Mouse (Mus musculus) heart, embryonic 15.5 days (tissue): Measurements from ENCODE around the gene Cntnap2. TPM values are rescaled to one million over a fixed set of nuclear protein-coding genes. Genes with fewer than 3 reads are reported as not detected.
A peak's percentile ranks its signal among the peaks of the same experiment; 100 is the strongest.

Source experiments
- ATAC-seq: fragments of 200-750 bp; cut with Nextera tagmentation; replicated peaks from 2 replicates; pipeline ENCODE4 v1.8.0; 2017; ENCODE audit warnings: low read depth, moderate TSS enrichment; ENCODE audit not compliant: insufficient number of reproducible peaks, insufficient read depth, low FRiP score
- H3K27ac ChIP-seq: fragments of 300-500 bp; sonication (generic); 2 replicates; pipeline ENCODE4 v1.5.1; 2015; ENCODE audit warnings: mild to moderate bottlenecking, inconsistent platforms
- H3K27me3 ChIP-seq: fragments of 300-500 bp; sonication (generic); 2 replicates; pipeline ENCODE4 v1.6.1; 2015; ENCODE audit warnings: inconsistent platforms
- H3K36me3 ChIP-seq: fragments of 300-500 bp; sonication (generic); 2 replicates; pipeline ENCODE4 v1.6.1; 2015; ENCODE audit warnings: mild to moderate bottlenecking, inconsistent platforms
- H3K4me1 ChIP-seq: fragments of 300-500 bp; sonication (generic); replicated peaks from 2 replicates; pipeline ENCODE4 v1.6.1; 2015; ENCODE audit warnings: inconsistent platforms
- H3K4me2 ChIP-seq: fragments of 300-500 bp; sonication (generic); 2 replicates; pipeline ENCODE4 v1.6.1; 2015; ENCODE audit warnings: inconsistent platforms, mild to moderate bottlenecking, moderate library complexity
- H3K4me3 ChIP-seq: fragments of 300-500 bp; sonication (generic); 2 replicates; pipeline ENCODE4 v1.5.1; 2015; ENCODE audit warnings: mild to moderate bottlenecking, inconsistent platforms
- H3K9ac ChIP-seq: fragments of 300-500 bp; sonication (generic); 2 replicates; pipeline ENCODE4 v1.6.1; 2015; ENCODE audit warnings: mild to moderate bottlenecking, inconsistent platforms
- H3K9me3 ChIP-seq: fragments of 300-500 bp; sonication (generic); replicated peaks from 2 replicates; pipeline ENCODE4 v1.6.1; 2016; ENCODE audit warnings: inconsistent platforms
- WGBS: fragments of 180-500 bp; shearing (Covaris S2); methylation state at CpG from one replicate; pipeline ENCODE4 v1.1.7; 2015; ENCODE audit warnings: mixed read lengths; 5-methylcytosine and 5-hydroxymethylcytosine counted together
- polyA plus RNA-seq: library from polyadenylated mRNA; unstranded; fragments of >200 nt; fragmentation: Nextera tagmentation; extraction: Ambion mirVana; gene quantifications from 2 replicates; pipeline ENCODE4 v1.2.1, GENCODE M21; 2015

Gene Cntnap2
- polyA plus RNA-seq, 1 experiment from 2014 or later: 0.28 TPM

GRCm38 (mm10) chr6:45945144-45945985 is 886.2 kb downstream of the Cntnap2 start:
- no peak overlapping the region for H3K4me3 ChIP-seq
- no peaks in the 10 kb centered on the region for H3K9me3 ChIP-seq
- 52% methylated on average over 3 of the region's 3 CpGs for WGBS
- ATAC-seq: no peak
- H3K27ac ChIP-seq: no peak overlapping the region
- H3K36me3 ChIP-seq: no peaks in the 10 kb centered on the region
- no peak overlapping the region for H3K4me2 ChIP-seq
- H3K27me3 ChIP-seq: no peaks in the 10 kb centered on the region
- no peak overlapping the region for H3K9ac ChIP-seq
- H3K4me1 ChIP-seq: no peaks in the 10 kb centered on the region

GRCm38 (mm10) chr6:45954773-45955172 is 895.6 kb downstream of the Cntnap2 start:
- H3K4me2 ChIP-seq: no peak overlapping the region
- H3K4me1 ChIP-seq: no peaks in the 10 kb centered on the region
- H3K9ac ChIP-seq: no peak overlapping the region
- H3K27me3 ChIP-seq: no peaks in the 10 kb centered on the region
- no peaks in the 10 kb centered on the region for H3K36me3 ChIP-seq
- ATAC-seq: no peak
- no peaks in the 10 kb centered on the region for H3K9me3 ChIP-seq
- H3K4me3 ChIP-seq: no peak overlapping the region
- no peak overlapping the region for H3K27ac ChIP-seq

- no peak overlapping the region for H3K4me3 ChIP-seq
- no peak overlapping the region for H3K27ac ChIP-seq
- 68% methylated on average over 1 of the region's 1 CpGs for WGBS
- no peaks in the 10 kb centered on the region for H3K36me3 ChIP-seq
- no peaks in the 10 kb centered on the region for H3K9me3 ChIP-seq
- H3K27me3 ChIP-seq: no peaks in the 10 kb centered on the region
- no peak overlapping the region for H3K4me2 ChIP-seq
- no peaks in the 10 kb centered on the region for H3K4me1 ChIP-seq
- H3K9ac ChIP-seq: no peak overlapping the region
- ATAC-seq: no peak
Observed at GRCm38 (mm10) chr6:45964494-45964893, 905.3 kb downstream of the Cntnap2 start.

GRCm38 (mm10) chr6:45974471-45975154 is 915.5 kb downstream of the Cntnap2 start:
- no peaks in the 10 kb centered on the region for H3K36me3 ChIP-seq
- H3K27me3 ChIP-seq: no peaks in the 10 kb centered on the region
- H3K4me2 ChIP-seq: no peak overlapping the region
- WGBS: 59% methylated on average over 6 of the region's 6 CpGs
- no peaks in the 10 kb centered on the region for H3K4me1 ChIP-seq
- no peak overlapping the region for H3K27ac ChIP-seq
- H3K9ac ChIP-seq: no peak overlapping the region
- H3K9me3 ChIP-seq: no peaks in the 10 kb centered on the region
- no peak for ATAC-seq
- H3K4me3 ChIP-seq: no peak overlapping the region

- Histone ChIP-seq H3K27ac (no peak overlapping the region), H3K36me3 (no peaks in the 10 kb centered on the region), H3K4me1 (no peaks in the 10 kb centered on the region), H3K4me2 (no peak overlapping the region), H3K9ac (no peak overlapping the region), H3K4me3 (no peak overlapping the region), H3K27me3 (no peaks in the 10 kb centered on the region), H3K9me3 (no peaks in the 10 kb centered on the region)
- ATAC-seq: no peak
- 89% methylated on average over 2 of the region's 2 CpGs for WGBS
Observed at GRCm38 (mm10) chr6:45979171-45979570, 920.0 kb downstream of the Cntnap2 start.

- 84% methylated on average over 3 of the region's 3 CpGs for WGBS
- no peaks in the 10 kb centered on the region for H3K9me3 ChIP-seq
- no peaks in the 10 kb centered on the region for H3K4me1 ChIP-seq
- no peak for ATAC-seq
- H3K36me3 ChIP-seq: no peaks in the 10 kb centered on the region
- H3K4me2 ChIP-seq: no peak overlapping the region
- no peak overlapping the region for H3K27ac ChIP-seq
- H3K27me3 ChIP-seq: no peaks in the 10 kb centered on the region
- no peak overlapping the region for H3K4me3 ChIP-seq
- H3K9ac ChIP-seq: no peak overlapping the region
Observed at GRCm38 (mm10) chr6:45988051-45988450, 928.9 kb downstream of the Cntnap2 start.

- no peak overlapping the region for H3K9ac ChIP-seq
- no peak for ATAC-seq
- H3K4me1 ChIP-seq: no peaks in the 10 kb centered on the region
- H3K9me3 ChIP-seq: no peaks in the 10 kb centered on the region
- no peak overlapping the region for H3K4me3 ChIP-seq
- H3K27me3 ChIP-seq: no peaks in the 10 kb centered on the region
- H3K36me3 ChIP-seq: no peaks in the 10 kb centered on the region
- no peak overlapping the region for H3K4me2 ChIP-seq
- no peak overlapping the region for H3K27ac ChIP-seq
- WGBS: 97% methylated on average over 1 of the region's 1 CpGs
Observed at GRCm38 (mm10) chr6:45991086-45991485, 931.9 kb downstream of the Cntnap2 start.

- Histone ChIP-seq H3K9me3 (no peaks in the 10 kb centered on the region), H3K36me3 (no peaks in the 10 kb centered on the region), H3K27ac (no peak overlapping the region), H3K4me1 (no peaks in the 10 kb centered on the region), H3K27me3 (no peaks in the 10 kb centered on the region), H3K4me2 (no peak overlapping the region), H3K4me3 (no peak overlapping the region), H3K9ac (no peak overlapping the region)
- 61% methylated on average over 2 of the region's 2 CpGs for WGBS
- no peak for ATAC-seq
Observed at GRCm38 (mm10) chr6:46022515-46023143, 963.5 kb downstream of the Cntnap2 start.

- H3K4me1 ChIP-seq: 0 out of 2 replicates have a peak, but pooled peaks cover 3% of the 10 kb centered on the region
- H3K9ac ChIP-seq: no peak overlapping the region
- no peaks in the 10 kb centered on the region for H3K9me3 ChIP-seq
- 43% methylated on average over 2 of the region's 2 CpGs for WGBS
- no peak overlapping the region for H3K4me3 ChIP-seq
- ATAC-seq: 0 out of 2 replicates have a peak, but pooled peaks have one; percentile 22
- no peak overlapping the region for H3K4me2 ChIP-seq
- H3K36me3 ChIP-seq: no peaks in the 10 kb centered on the region
- H3K27me3 ChIP-seq: no peaks in the 10 kb centered on the region
- H3K27ac ChIP-seq: no peak overlapping the region
Observed at GRCm38 (mm10) chr6:46031821-46032594, 972.9 kb downstream of the Cntnap2 start.

- H3K9ac ChIP-seq: no peak overlapping the region
- no peak overlapping the region for H3K4me3 ChIP-seq
- H3K4me2 ChIP-seq: no peak overlapping the region
- ATAC-seq: no peak
- H3K9me3 ChIP-seq: no peaks in the 10 kb centered on the region
- no peaks in the 10 kb centered on the region for H3K36me3 ChIP-seq
- H3K4me1 ChIP-seq: 0 out of 2 replicates have a peak, but pooled peaks cover 3% of the 10 kb centered on the region
- no peaks in the 10 kb centered on the region for H3K27me3 ChIP-seq
- H3K27ac ChIP-seq: no peak overlapping the region
- WGBS: 67% methylated on average over 2 of the region's 2 CpGs
Observed at GRCm38 (mm10) chr6:46033108-46033507, 974.0 kb downstream of the Cntnap2 start.

GRCm38 (mm10) chr6:46040671-46041070 is 981.5 kb downstream of the Cntnap2 start:
- no peak for ATAC-seq

More at GRCm38 (mm10) chr6:46040671-46041070, 981.5 kb downstream of the Cntnap2 start:
- H3K4me1 ChIP-seq: no peaks in the 10 kb centered on the region
- no peak overlapping the region for H3K9ac ChIP-seq
- no peaks in the 10 kb centered on the region for H3K27me3 ChIP-seq
- no peak overlapping the region for H3K4me2 ChIP-seq
- H3K36me3 ChIP-seq: no peaks in the 10 kb centered on the region
- no peak overlapping the region for H3K4me3 ChIP-seq
- 76% methylated on average over 4 of the region's 4 CpGs for WGBS
- no peaks in the 10 kb centered on the region for H3K9me3 ChIP-seq
- no peak overlapping the region for H3K27ac ChIP-seq
